Mouse (Mus musculus): ENCODE measurements at regions not wholly inside any gene's neighbourhood (a gene's known extent, or its start where the extent isn't known, plus 50 kb on each side); places are given as distances from the start of the nearest gene placed in this dataset.
A peak's percentile ranks its signal among the peaks of the same experiment; 100 is the strongest.

DNA sequence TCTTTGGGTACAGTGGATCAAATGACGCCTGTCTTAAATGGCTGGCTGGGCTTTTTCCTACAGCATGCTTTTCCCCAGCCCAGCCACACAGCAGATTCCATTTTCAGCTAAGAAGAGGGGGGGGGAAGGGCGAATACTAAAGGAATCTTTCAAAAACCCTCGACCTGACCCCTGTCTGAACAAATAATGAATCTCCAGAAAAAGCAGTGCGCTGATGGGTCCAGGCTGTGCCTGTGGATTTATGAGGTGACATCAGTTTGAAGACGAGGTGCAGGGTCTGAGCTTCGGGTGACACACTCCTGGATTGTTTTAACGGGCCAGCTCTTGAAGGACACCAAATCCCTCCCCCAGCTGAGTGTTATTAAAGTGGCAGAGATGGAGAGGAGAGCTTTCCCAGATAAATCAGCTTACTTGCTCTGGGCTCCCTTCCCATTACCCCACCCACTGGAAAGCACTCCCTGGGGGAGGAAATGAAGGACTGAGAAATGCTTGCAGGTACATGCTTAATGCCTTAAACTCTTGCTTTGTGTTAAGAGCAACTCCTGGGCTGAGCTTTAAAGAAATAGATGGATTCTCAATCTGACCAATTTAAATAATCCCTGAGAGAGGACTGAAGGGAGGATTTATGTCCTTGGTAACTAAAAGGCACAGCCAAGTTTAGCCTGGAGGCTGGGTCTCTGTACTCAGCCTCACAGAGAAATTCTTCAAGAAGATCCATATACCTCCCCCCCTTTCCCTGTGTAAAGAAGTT, 348.0 kb upstream of the Tnp1 start:
- 2% methylated on average over 7 of the region's 7 CpGs for WGBS
- Histone ChIP-seq H3K27me3 (replicated peaks) (no peaks in the 10 kb centered on the region), H3K4me1 (peaks cover 75% of the 10 kb centered on the region), H3K9ac (peak overlapping the region; percentile 53), H3K4me3 (peak overlapping the region; percentile 18; the same call in 1 of the 2 replicates), H3K27ac (replicated peaks) (peak overlapping the region; percentile 97), H3K36me3 (no peaks in the 10 kb centered on the region), H3K4me2 (peak overlapping the region; percentile 57), H3K9me3 (no peaks in the 10 kb centered on the region)
- peak; percentile 57; the same call in 1 of the 2 replicates for ATAC-seq (ENCODE audit: extremely low read depth, insufficient number of reproducible peaks, low FRiP score, low TSS enrichment)

GRCm38 (mm10) chr1:73362122-73362521, 346.4 kb upstream of the Tnp1 start:
- H3K4me2 ChIP-seq: no peak overlapping the region
- no peak overlapping the region for H3K4me3 ChIP-seq
- WGBS: 34% methylated on average over 1 of the region's 1 CpGs
- H3K27me3 ChIP-seq (replicated peaks): no peaks in the 10 kb centered on the region
- H3K27ac ChIP-seq (replicated peaks): peak overlapping the region; percentile 97
- no peaks in the 10 kb centered on the region for H3K36me3 ChIP-seq
- peaks cover 61% of the 10 kb centered on the region for H3K4me1 ChIP-seq
- H3K9me3 ChIP-seq: no peaks in the 10 kb centered on the region; the same call in 1 of the 2 replicates
- peak; percentile 72; the same call in 1 of the 2 replicates for ATAC-seq (ENCODE audit: extremely low read depth, insufficient number of reproducible peaks, low FRiP score, low TSS enrichment)
- no peak overlapping the region for H3K9ac ChIP-seq

- H3K27me3 ChIP-seq (replicated peaks): no peaks in the 10 kb centered on the region
- H3K27ac ChIP-seq (replicated peaks): peak overlapping the region; percentile 97
- no peak for ATAC-seq (ENCODE audit: extremely low read depth, insufficient number of reproducible peaks, low FRiP score, low TSS enrichment)
- no peak overlapping the region for H3K9ac ChIP-seq
- H3K9me3 ChIP-seq: no peaks in the 10 kb centered on the region; the same call in 1 of the 2 replicates
- WGBS: 67% methylated on average over 7 of the region's 7 CpGs
- no peak overlapping the region for H3K4me3 ChIP-seq
- H3K4me2 ChIP-seq: no peak overlapping the region
- no peaks in the 10 kb centered on the region for H3K36me3 ChIP-seq
- H3K4me1 ChIP-seq: peaks cover 53% of the 10 kb centered on the region
Measured at GRCm38 (mm10) chr1:73361300-73361699, 345.6 kb upstream of the Tnp1 start.

- no peaks in the 10 kb centered on the region for H3K27me3 ChIP-seq (replicated peaks)
- no peaks in the 10 kb centered on the region; the same call in 1 of the 2 replicates for H3K9me3 ChIP-seq
- H3K4me3 ChIP-seq: no peak overlapping the region
- WGBS: 74% methylated on average over 1 of the region's 1 CpGs
- ATAC-seq (ENCODE audit: extremely low read depth, insufficient number of reproducible peaks, low FRiP score, low TSS enrichment): no peak
- H3K9ac ChIP-seq: no peak overlapping the region
- no peaks in the 10 kb centered on the region for H3K36me3 ChIP-seq
- no peak overlapping the region for H3K4me2 ChIP-seq
- H3K4me1 ChIP-seq: no peaks in the 10 kb centered on the region
- H3K27ac ChIP-seq (replicated peaks): no peak overlapping the region
Measured at GRCm38 (mm10) chr1:73354447-73354846, 338.7 kb upstream of the Tnp1 start.

- H3K4me3 ChIP-seq: no peak overlapping the region
- H3K27me3 ChIP-seq (replicated peaks): no peaks in the 10 kb centered on the region
- no peak overlapping the region for H3K9ac ChIP-seq
- no peaks in the 10 kb centered on the region for H3K36me3 ChIP-seq
- no peak overlapping the region for H3K4me2 ChIP-seq
- no peak overlapping the region for H3K27ac ChIP-seq (replicated peaks)
- peaks cover 4% of the 10 kb centered on the region for H3K4me1 ChIP-seq
- no peak for ATAC-seq (ENCODE audit: extremely low read depth, insufficient number of reproducible peaks, low FRiP score, low TSS enrichment)
- WGBS: 46% methylated on average over 6 of the region's 6 CpGs
- no peaks in the 10 kb centered on the region for H3K9me3 ChIP-seq
Measured at GRCm38 (mm10) chr1:73348476-73348875, 332.8 kb upstream of the Tnp1 start.

DNA sequence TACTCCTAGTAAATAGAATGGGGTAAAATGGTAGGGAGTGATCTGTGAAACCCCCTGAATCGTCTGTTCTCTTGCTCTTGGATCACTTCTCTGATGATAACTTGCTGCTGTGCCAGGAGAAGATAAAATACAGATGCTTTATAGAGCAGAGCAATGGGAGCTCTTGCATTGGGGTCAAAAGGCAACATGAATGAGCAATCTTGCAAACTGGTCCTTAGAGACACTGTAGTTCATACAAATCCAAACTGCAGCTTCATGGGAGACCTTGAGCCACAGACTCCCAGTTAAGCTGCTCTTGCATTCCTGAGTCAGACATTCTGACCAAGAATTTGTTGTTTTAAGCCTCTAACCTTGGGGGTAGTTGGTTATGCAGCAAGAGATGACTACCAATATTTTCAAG, 328.9 kb upstream of the Tnp1 start:
- Histone ChIP-seq H3K4me3 (no peak overlapping the region), H3K27ac (replicated peaks) (no peak overlapping the region), H3K4me1 (peaks cover 6% of the 10 kb centered on the region), H3K9me3 (no peaks in the 10 kb centered on the region), H3K36me3 (no peaks in the 10 kb centered on the region), H3K9ac (no peak overlapping the region), H3K27me3 (replicated peaks) (no peaks in the 10 kb centered on the region), H3K4me2 (no peak overlapping the region)
- 27% methylated on average over 1 of the region's 1 CpGs for WGBS
- no peak for ATAC-seq (ENCODE audit: extremely low read depth, insufficient number of reproducible peaks, low FRiP score, low TSS enrichment)

DNA sequence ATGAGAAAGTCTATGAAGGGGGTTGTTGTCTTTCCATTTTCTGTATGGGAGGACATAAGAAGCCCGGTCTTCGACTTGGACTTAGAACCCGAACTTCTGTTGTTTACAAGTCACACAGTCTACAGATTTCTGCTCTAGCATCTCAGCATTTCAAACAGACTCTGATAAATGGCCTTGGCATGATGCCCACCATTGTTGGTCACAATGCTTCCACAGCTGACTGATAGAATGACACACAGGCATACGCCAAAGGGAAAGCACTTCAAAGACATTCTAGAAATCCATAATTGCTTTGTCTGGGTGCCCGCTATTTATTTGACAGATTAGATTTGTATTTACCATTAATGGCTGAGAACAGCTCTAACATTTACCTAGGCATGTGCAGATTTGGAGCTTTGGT, 326.2 kb upstream of the Tnp1 start:
- no peaks in the 10 kb centered on the region for H3K36me3 ChIP-seq
- 74% methylated on average over 5 of the region's 5 CpGs for WGBS
- no peak for ATAC-seq (ENCODE audit: extremely low read depth, insufficient number of reproducible peaks, low FRiP score, low TSS enrichment)
- H3K4me3 ChIP-seq: no peak overlapping the region
- no peaks in the 10 kb centered on the region for H3K9me3 ChIP-seq
- H3K9ac ChIP-seq: no peak overlapping the region
- H3K4me2 ChIP-seq: no peak overlapping the region
- no peak overlapping the region for H3K27ac ChIP-seq (replicated peaks)
- H3K27me3 ChIP-seq (replicated peaks): no peaks in the 10 kb centered on the region
- 0 out of 2 replicates have a peak, but pooled peaks cover 6% of the 10 kb centered on the region for H3K4me1 ChIP-seq

- H3K27ac ChIP-seq (replicated peaks): no peak overlapping the region
- H3K36me3 ChIP-seq: no peaks in the 10 kb centered on the region
- H3K4me2 ChIP-seq: no peak overlapping the region
- 37% methylated on average over 2 of the region's 2 CpGs for WGBS
- H3K9ac ChIP-seq: no peak overlapping the region
- H3K4me3 ChIP-seq: no peak overlapping the region
- 0 out of 2 replicates have a peak, but pooled peaks cover 6% of the 10 kb centered on the region for H3K4me1 ChIP-seq
- H3K27me3 ChIP-seq (replicated peaks): no peaks in the 10 kb centered on the region
- ATAC-seq (ENCODE audit: extremely low read depth, insufficient number of reproducible peaks, low FRiP score, low TSS enrichment): no peak
- no peaks in the 10 kb centered on the region for H3K9me3 ChIP-seq
Measured at GRCm38 (mm10) chr1:73337401-73337800, 321.7 kb upstream of the Tnp1 start.

DNA sequence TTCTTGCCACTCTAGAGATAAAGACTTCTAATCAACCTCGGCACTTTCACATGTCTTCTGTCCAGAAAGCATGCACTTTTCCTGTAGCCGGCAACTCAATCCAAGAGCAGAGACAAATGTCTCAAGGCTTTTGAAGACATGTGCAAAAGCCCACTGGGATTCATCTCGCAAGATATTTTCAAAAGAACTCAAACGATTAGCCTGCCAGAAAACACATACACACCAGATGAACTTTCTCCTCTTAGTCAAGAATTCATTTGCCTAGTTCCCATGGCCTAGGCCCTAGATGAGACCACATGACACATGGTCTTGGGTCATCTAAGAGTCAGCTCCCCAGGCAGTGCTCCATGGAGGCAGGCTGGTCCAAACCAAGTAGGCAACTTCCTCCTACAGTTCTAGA, 293.8 kb upstream of the Tnp1 start:
- Histone ChIP-seq H3K27ac (replicated peaks) (no peak overlapping the region), H3K36me3 (no peaks in the 10 kb centered on the region), H3K9ac (no peak overlapping the region), H3K27me3 (replicated peaks) (no peaks in the 10 kb centered on the region), H3K4me1 (peaks cover 15% of the 10 kb centered on the region), H3K4me2 (no peak overlapping the region), H3K9me3 (no peaks in the 10 kb centered on the region), H3K4me3 (no peak overlapping the region)
- WGBS: 58% methylated on average over 4 of the region's 4 CpGs
- ATAC-seq (ENCODE audit: extremely low read depth, insufficient number of reproducible peaks, low FRiP score, low TSS enrichment): no peak

DNA sequence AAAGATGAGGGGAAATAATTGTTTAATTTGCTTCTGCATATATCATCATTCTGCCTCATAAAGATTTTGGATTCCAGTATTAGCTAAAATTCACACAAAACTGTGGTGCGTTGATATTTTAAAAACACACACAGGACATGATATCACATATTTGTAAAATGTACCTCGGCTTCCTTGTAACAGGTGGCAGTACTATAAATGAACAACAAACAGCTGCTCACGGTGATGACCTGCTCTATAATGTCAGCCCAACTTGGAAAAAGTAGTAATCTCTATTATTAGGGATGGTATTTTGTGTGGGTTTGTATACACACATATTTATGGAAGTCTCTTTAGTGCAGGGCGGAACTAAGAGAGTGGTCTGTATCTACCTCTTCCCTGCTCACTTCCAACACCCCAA, 292.7 kb upstream of the Tnp1 start:
- ATAC-seq (ENCODE audit: extremely low read depth, insufficient number of reproducible peaks, low FRiP score, low TSS enrichment): no peak
- 81% methylated on average over 4 of the region's 4 CpGs for WGBS
- H3K4me3 ChIP-seq: no peak overlapping the region
- no peak overlapping the region for H3K4me2 ChIP-seq
- no peaks in the 10 kb centered on the region for H3K36me3 ChIP-seq
- H3K9me3 ChIP-seq: no peaks in the 10 kb centered on the region
- H3K9ac ChIP-seq: no peak overlapping the region
- peaks cover 15% of the 10 kb centered on the region for H3K4me1 ChIP-seq
- no peak overlapping the region for H3K27ac ChIP-seq (replicated peaks)
- no peaks in the 10 kb centered on the region for H3K27me3 ChIP-seq (replicated peaks)

DNA sequence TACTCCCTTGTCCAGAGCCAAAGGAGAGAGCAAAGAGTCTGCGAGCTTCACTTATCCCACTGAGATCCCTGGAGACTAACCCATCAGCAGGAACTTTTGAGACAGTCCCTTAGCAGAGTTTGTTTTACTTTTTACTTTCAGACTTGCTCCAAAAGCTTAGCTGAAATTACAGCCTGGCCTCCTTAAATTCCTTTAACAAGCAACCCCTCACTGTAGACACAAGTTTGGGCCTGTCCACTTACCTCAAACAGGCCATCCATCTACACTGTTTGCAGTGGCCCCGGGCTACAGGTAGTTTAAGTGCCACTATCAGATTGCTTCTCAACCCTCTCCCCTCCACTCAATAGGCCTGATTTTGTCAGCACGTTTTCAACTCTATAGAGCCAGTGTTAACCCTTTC, 291.5 kb upstream of the Tnp1 start:
- Histone ChIP-seq H3K27ac (replicated peaks) (no peak overlapping the region), H3K36me3 (no peaks in the 10 kb centered on the region), H3K9me3 (no peaks in the 10 kb centered on the region), H3K4me1 (peaks cover 15% of the 10 kb centered on the region), H3K27me3 (replicated peaks) (no peaks in the 10 kb centered on the region), H3K9ac (no peak overlapping the region), H3K4me3 (no peak overlapping the region), H3K4me2 (no peak overlapping the region)
- no peak for ATAC-seq (ENCODE audit: extremely low read depth, insufficient number of reproducible peaks, low FRiP score, low TSS enrichment)
- 24% methylated on average over 3 of the region's 3 CpGs for WGBS

Measured in heart, embryonic 13.5 days (tissue).